Mouse (Mus musculus) neural tube, embryonic 12.5 days (tissue): ENCODE measurements around the gene Spata45. TPM values are rescaled to one million over a fixed set of nuclear protein-coding genes. Genes with fewer than 3 reads are reported as not detected.

ENCODE experiments used
- ATAC-seq: fragments of 200-750 bp; cut with Nextera tagmentation; 2 replicates; pipeline ENCODE4 v1.8.0; 2017; ENCODE audit warnings: low read depth, mild to moderate bottlenecking, moderate TSS enrichment, moderate library complexity; ENCODE audit not compliant: low FRiP score
- H3K27ac ChIP-seq: fragments of 300-500 bp; sonication (generic); 2 replicates; pipeline ENCODE4 v1.5.1; 2016
- H3K27me3 ChIP-seq: fragments of 300-500 bp; sonication (generic); replicated peaks from 2 replicates; pipeline ENCODE4 v1.6.1; 2016; ENCODE audit warnings: mild to moderate bottlenecking
- H3K36me3 ChIP-seq: fragments of 300-500 bp; sonication (generic); 2 replicates; pipeline ENCODE4 v1.6.1; 2016; ENCODE audit warnings: mild to moderate bottlenecking
- H3K4me1 ChIP-seq: fragments of 300-500 bp; sonication (generic); 2 replicates; pipeline ENCODE4 v1.6.1; 2016
- H3K4me2 ChIP-seq: fragments of 300-500 bp; sonication (generic); replicated peaks from 2 replicates; pipeline ENCODE4 v1.6.1; 2016; ENCODE audit warnings: mild to moderate bottlenecking
- H3K4me3 ChIP-seq: fragments of 300-500 bp; sonication (generic); 2 replicates; pipeline ENCODE4 v1.5.1; 2016
- H3K9ac ChIP-seq: fragments of 300-500 bp; sonication (generic); 2 replicates; pipeline ENCODE4 v1.6.1; 2016; ENCODE audit warnings: mild to moderate bottlenecking
- H3K9me3 ChIP-seq: fragments of 300-500 bp; sonication (generic); 2 replicates; pipeline ENCODE4 v1.6.1; 2016; ENCODE audit warnings: mild to moderate bottlenecking
- WGBS: fragments of 180-500 bp; shearing (Covaris S2); methylation state at CpG from one replicate; pipeline ENCODE4 v1.1.7; 2016; 5-methylcytosine and 5-hydroxymethylcytosine counted together
- polyA plus RNA-seq: library from polyadenylated mRNA; unstranded; fragments of >200 nt; fragmentation: Nextera tagmentation; extraction: Ambion mirVana; gene quantifications from 2 replicates; pipeline ENCODE4 v1.2.1, GENCODE M21; 2016

Spata45 gene
- polyA plus RNA-seq, 1 experiment from 2014 or later = 0.53 TPM

DNA sequence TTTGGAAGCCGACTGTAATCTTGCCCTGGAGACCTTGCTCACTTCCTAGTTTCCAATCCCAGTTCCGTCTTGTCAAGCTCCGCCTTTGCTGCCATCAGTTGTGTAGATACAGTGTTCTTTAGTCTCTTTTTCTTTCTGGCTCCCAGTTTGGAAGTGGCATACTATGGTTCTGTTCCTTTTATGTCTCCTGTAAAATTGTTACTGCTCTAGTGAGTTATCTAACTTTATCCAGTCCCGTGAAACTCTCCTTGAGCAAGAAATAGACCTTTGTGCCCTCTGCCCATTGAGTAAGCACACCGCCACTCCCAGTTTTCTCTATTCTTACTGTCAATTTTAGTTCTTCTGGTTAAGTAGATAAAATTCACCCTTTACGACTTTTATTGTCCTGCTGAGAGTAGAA is 35.2 kb downstream of the Spata45 start:
- H3K4me1 ChIP-seq = no peaks in the 10 kb centered on the region
- H3K4me2 ChIP-seq = no peak overlapping the region
- H3K9ac ChIP-seq = no peak overlapping the region
- WGBS = 90% methylated on average over 6 of the region's 6 CpGs
- peaks cover 60% of the 10 kb centered on the region for H3K36me3 ChIP-seq
- ATAC-seq = no peak
- no peaks in the 10 kb centered on the region for H3K9me3 ChIP-seq
- H3K27ac ChIP-seq = no peak overlapping the region
- H3K27me3 ChIP-seq = no peaks in the 10 kb centered on the region
- H3K4me3 ChIP-seq = no peak overlapping the region

DNA sequence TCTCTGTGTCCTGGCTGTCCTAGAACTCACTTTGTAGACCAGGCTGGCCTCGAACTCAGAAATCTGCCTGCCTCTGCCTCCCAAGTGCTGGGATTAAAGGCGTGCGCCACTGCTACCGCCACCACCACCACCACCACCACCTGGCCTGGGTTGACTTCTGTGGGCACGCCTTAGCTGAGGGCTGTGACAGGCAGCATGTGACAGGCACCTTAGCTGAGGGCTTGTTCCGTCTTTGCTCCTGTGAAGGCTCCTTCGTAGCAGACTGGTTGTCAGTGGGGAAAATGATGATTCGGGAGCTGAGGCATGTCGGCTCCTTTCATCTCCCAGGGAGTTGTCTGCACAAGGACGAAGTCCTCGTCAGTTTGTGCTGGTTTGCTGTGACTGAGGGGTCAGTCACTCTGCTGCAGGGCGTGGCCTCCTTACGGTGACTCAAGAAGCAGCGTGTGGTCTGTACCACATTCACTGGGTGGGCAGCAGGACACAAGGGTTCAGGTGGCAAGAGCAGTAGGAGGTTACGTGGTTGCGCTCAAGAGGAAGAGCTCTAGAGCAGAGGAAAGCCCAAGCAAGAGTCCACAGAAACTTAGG is 36.0 kb downstream of the Spata45 start:
- ATAC-seq = no peak
- Histone ChIP-seq H3K36me3 (peaks cover 67% of the 10 kb centered on the region), H3K27ac (no peak overlapping the region), H3K4me2 (no peak overlapping the region), H3K9me3 (no peaks in the 10 kb centered on the region), H3K27me3 (no peaks in the 10 kb centered on the region), H3K4me1 (no peaks in the 10 kb centered on the region), H3K9ac (no peak overlapping the region), H3K4me3 (no peak overlapping the region)
- 94% methylated on average over 16 of the region's 16 CpGs for WGBS

DNA sequence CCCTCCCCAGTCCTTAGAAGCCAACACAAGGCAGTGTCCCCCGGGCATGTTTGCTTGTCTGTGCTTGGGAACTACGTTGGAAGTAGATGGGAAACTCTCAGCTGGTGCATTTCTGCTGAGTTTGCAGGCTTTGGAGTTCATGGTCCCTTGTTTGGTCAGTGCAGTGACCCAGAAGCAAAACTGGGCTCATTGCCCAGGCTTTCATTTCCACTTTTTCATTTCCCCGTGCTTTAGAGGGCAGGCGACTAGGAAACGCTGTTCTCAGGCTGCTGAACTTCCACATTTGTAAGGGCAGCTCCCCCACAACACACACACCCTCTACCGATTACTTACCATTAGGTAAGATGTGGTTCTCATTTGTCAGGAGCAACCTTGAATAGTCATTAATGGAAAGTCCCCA is 36.6 kb downstream of the Spata45 start:
- H3K4me2 ChIP-seq = no peak overlapping the region
- H3K27ac ChIP-seq = no peak overlapping the region
- peaks cover 67% of the 10 kb centered on the region for H3K36me3 ChIP-seq
- H3K9ac ChIP-seq = no peak overlapping the region
- no peaks in the 10 kb centered on the region for H3K27me3 ChIP-seq
- WGBS = 87% methylated on average over 6 of the region's 6 CpGs
- no peaks in the 10 kb centered on the region for H3K4me1 ChIP-seq
- H3K4me3 ChIP-seq = no peak overlapping the region
- ATAC-seq = no peak
- no peaks in the 10 kb centered on the region for H3K9me3 ChIP-seq

DNA sequence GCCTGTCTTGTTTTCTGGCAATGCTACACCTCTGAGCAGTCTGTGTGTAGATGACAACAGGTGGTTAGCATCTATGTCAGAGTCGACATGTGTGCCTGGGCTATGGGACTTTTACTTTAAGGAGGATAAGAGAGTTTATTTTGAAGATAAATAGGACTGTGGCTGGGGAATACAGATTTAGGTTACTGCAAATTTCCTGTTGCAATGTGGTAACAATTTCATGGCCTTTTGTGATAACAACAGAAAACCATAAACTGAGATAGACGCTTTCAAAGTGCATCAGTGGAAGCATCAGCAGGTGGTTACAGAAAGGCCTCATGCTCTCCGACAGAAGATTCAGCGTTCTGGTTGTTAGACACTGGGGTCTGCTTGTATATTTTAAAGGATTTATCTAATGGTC is 37.0 kb downstream of the Spata45 start:
- Histone ChIP-seq H3K9me3 (no peaks in the 10 kb centered on the region), H3K4me3 (no peak overlapping the region), H3K36me3 (peaks cover 66% of the 10 kb centered on the region), H3K4me2 (no peak overlapping the region), H3K9ac (no peak overlapping the region), H3K27ac (no peak overlapping the region), H3K4me1 (no peaks in the 10 kb centered on the region), H3K27me3 (no peaks in the 10 kb centered on the region)
- no peak for ATAC-seq
- WGBS = 89% methylated on average over 4 of the region's 4 CpGs

DNA sequence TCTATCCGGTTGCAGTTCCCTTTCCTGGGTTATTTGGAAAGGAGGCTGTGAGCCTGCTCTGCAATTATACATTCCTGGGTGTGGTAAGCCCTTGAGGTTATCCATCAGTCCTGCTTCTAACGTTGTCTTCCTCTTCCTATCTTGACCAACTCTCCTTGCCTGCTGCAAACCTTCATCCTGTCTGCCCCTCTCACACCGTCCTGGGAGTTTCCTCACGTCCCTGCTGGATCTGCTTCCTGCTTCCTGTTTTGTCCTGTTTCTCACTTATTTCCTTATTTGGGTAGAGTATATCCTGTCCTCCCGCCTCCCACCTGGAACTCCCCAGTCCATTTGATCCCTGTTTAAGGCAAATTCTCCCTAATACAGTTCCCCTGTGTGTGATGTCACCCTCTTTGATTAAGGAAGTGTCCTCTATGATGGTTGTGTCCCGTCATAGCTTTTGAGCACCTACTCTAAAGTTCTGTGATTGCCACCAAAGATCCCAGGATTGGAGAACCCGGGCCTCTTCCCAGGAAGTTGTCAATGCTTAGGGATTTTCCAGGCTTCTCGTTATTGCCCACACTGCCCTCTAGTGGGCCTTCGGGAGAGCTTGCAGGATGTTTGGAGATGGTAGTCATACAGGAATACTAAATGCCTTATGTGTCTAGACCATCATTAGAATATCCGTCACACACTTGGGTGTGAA is 38.9 kb downstream of the Spata45 start:
- H3K9me3 ChIP-seq = no peaks in the 10 kb centered on the region
- H3K27ac ChIP-seq = no peak overlapping the region
- WGBS = 78% methylated on average over 10 of the region's 10 CpGs
- no peak overlapping the region for H3K9ac ChIP-seq
- H3K4me3 ChIP-seq = no peak overlapping the region
- H3K4me2 ChIP-seq = no peak overlapping the region
- H3K36me3 ChIP-seq = peaks cover 58% of the 10 kb centered on the region
- H3K27me3 ChIP-seq = no peaks in the 10 kb centered on the region
- no peaks in the 10 kb centered on the region for H3K4me1 ChIP-seq
- ATAC-seq = no peak

- 97% methylated on average over 8 of the region's 8 CpGs for WGBS
- no peaks in the 10 kb centered on the region for H3K9me3 ChIP-seq
- H3K4me3 ChIP-seq = no peak overlapping the region
Measured at GRCm38 (mm10) chr1:191083230-191083629, 46.8 kb downstream of the Spata45 start.

GRCm38 (mm10) chr1:191084951-191085559 is 48.6 kb downstream of the Spata45 start:
- Histone ChIP-seq H3K36me3 (peaks cover 26% of the 10 kb centered on the region), H3K4me2 (no peak overlapping the region), H3K9me3 (no peaks in the 10 kb centered on the region), H3K27me3 (no peaks in the 10 kb centered on the region), H3K9ac (no peak overlapping the region), H3K27ac (no peak overlapping the region), H3K4me1 (no peaks in the 10 kb centered on the region), H3K4me3 (no peak overlapping the region)
- WGBS = 67% methylated on average over 5 of the region's 5 CpGs
- ATAC-seq = no peak

More at GRCm38 (mm10) chr1:191083230-191083629, 46.8 kb downstream of the Spata45 start:
- Histone ChIP-seq H3K9ac (no peak overlapping the region), H3K36me3 (peaks cover 31% of the 10 kb centered on the region), H3K27me3 (no peaks in the 10 kb centered on the region), H3K4me2 (no peak overlapping the region), H3K27ac (no peak overlapping the region), H3K4me1 (no peaks in the 10 kb centered on the region)
- no peak for ATAC-seq

DNA sequence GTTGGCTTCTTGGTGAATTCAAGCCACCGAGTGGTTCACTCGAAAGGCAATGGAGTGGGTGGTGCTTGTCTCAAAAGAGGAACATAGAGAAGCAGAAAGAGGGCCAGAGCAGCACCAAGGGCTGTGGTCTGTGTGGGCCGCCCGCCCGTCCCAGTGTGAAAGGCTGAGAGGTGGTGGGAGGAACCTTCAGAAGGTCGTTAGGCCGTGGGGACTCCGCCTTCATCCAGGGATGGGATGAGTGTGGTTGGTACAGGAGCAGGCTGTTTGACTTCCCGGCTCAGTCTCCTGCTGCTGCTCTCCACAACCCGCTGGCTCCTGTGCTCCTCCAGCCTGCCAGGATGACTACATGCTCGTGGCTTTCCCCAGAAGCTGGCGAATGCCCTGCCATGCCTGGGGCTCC is 49.2 kb downstream of the Spata45 start:
- Histone ChIP-seq H3K4me1 (no peaks in the 10 kb centered on the region), H3K4me2 (no peak overlapping the region), H3K27ac (no peak overlapping the region), H3K36me3 (peaks cover 21% of the 10 kb centered on the region), H3K27me3 (no peaks in the 10 kb centered on the region), H3K9ac (no peak overlapping the region), H3K4me3 (no peak overlapping the region), H3K9me3 (no peaks in the 10 kb centered on the region)
- WGBS = 75% methylated on average over 12 of the region's 12 CpGs
- ATAC-seq = no peak

- H3K9me3 ChIP-seq = no peaks in the 10 kb centered on the region
- no peaks in the 10 kb centered on the region for H3K27me3 ChIP-seq
- H3K27ac ChIP-seq = no peak overlapping the region
- no peak overlapping the region for H3K9ac ChIP-seq
- no peaks in the 10 kb centered on the region for H3K4me1 ChIP-seq
- no peak overlapping the region for H3K4me3 ChIP-seq
- peaks cover 20% of the 10 kb centered on the region for H3K36me3 ChIP-seq
- ATAC-seq = no peak
- no peak overlapping the region for H3K4me2 ChIP-seq
- 91% methylated on average over 7 of the region's 7 CpGs for WGBS
Measured at GRCm38 (mm10) chr1:191086304-191086878, 50.0 kb downstream of the Spata45 start.

GRCm38 (mm10) chr1:191086960-191087359 is 50.5 kb downstream of the Spata45 start:
- Histone ChIP-seq H3K36me3 (peaks cover 14% of the 10 kb centered on the region), H3K4me1 (no peaks in the 10 kb centered on the region), H3K9me3 (no peaks in the 10 kb centered on the region), H3K4me2 (no peak overlapping the region), H3K9ac (no peak overlapping the region), H3K27ac (no peak overlapping the region), H3K4me3 (no peak overlapping the region), H3K27me3 (no peaks in the 10 kb centered on the region)
- WGBS = 86% methylated on average over 8 of the region's 8 CpGs
- no peak for ATAC-seq

GRCm38 (mm10) chr1:191087955-191088354 is 51.5 kb downstream of the Spata45 start:
- WGBS = 85% methylated on average over 5 of the region's 5 CpGs

DNA sequence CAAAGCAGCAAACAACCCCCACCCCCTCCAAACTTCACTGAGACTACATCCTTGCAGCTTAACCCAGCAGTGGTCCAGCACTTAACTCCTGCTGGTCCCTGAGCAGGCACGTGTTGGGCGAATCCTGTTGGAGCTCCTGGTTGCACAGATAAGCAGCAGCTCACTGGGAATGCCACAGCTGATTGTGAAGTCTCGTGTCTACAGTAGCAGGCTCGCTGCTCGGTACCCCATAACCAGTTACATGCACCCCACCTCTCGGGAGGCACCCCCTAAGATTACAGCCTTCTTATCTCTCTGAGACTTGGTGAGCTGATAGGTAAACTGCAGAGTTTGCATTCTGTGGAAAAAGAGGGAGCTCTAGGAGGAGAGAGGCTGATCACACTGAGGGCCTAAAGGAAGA is 52.9 kb downstream of the Spata45 start:
- H3K4me1 ChIP-seq = no peaks in the 10 kb centered on the region
- WGBS = 82% methylated on average over 6 of the region's 6 CpGs
- H3K4me2 ChIP-seq = no peak overlapping the region

More at GRCm38 (mm10) chr1:191087955-191088354, 51.5 kb downstream of the Spata45 start:
- Histone ChIP-seq H3K9me3 (no peaks in the 10 kb centered on the region), H3K27me3 (no peaks in the 10 kb centered on the region), H3K4me1 (no peaks in the 10 kb centered on the region), H3K9ac (no peak overlapping the region), H3K4me3 (no peak overlapping the region), H3K36me3 (peaks cover 5% of the 10 kb centered on the region; the same call in 1 of the 2 replicates), H3K27ac (no peak overlapping the region), H3K4me2 (no peak overlapping the region)
- ATAC-seq = no peak

More for the DNA sequence above, 52.9 kb downstream of the Spata45 start:
- Histone ChIP-seq H3K36me3 (peaks cover 5% of the 10 kb centered on the region; the same call in 1 of the 2 replicates), H3K9me3 (no peaks in the 10 kb centered on the region), H3K4me3 (no peak overlapping the region), H3K9ac (no peak overlapping the region), H3K27me3 (no peaks in the 10 kb centered on the region), H3K27ac (no peak overlapping the region)
- ATAC-seq = no peak
